Mouse (Mus musculus): ENCODE results near the gene Nrxn1.

Nrxn1 gene

GRCm38 (mm10) chr17:90955221-90955620 is 137.7 kb downstream of the Nrxn1 start:
- no peak for DNase-seq

GRCm38 (mm10) chr17:90934929-90935328 is 157.9 kb downstream of the Nrxn1 start:
- DNase-seq: no peak

- DNase-seq: no peak
Measured at GRCm38 (mm10) chr17:90913320-90913719, 179.6 kb downstream of the Nrxn1 start.

GRCm38 (mm10) chr17:90912746-90913145 is 180.1 kb downstream of the Nrxn1 start:
- no peak for DNase-seq

- no peak for DNase-seq
Measured at GRCm38 (mm10) chr17:90912341-90912740, 180.5 kb downstream of the Nrxn1 start.

- DNase-seq: no peak
Measured at GRCm38 (mm10) chr17:90906118-90907093, 186.5 kb downstream of the Nrxn1 start.

- DNase-seq: no peak
Measured at GRCm38 (mm10) chr17:90905143-90905542, 187.7 kb downstream of the Nrxn1 start.

GRCm38 (mm10) chr17:90892327-90893259 is 200.3 kb downstream of the Nrxn1 start:
- no peak for DNase-seq

GRCm38 (mm10) chr17:90891711-90892110 is 201.2 kb downstream of the Nrxn1 start:
- DNase-seq: no peak

- DNase-seq: no peak
Measured at GRCm38 (mm10) chr17:90857225-90857624, 235.6 kb downstream of the Nrxn1 start.

GRCm38 (mm10) chr17:90843876-90844275 is 249.0 kb downstream of the Nrxn1 start:
- no peak for DNase-seq

GRCm38 (mm10) chr17:90843072-90843611 is 249.7 kb downstream of the Nrxn1 start:
- DNase-seq: no peak

GRCm38 (mm10) chr17:90837022-90837414 is 255.9 kb downstream of the Nrxn1 start:
- DNase-seq: no peak

- DNase-seq: no peak
Measured at GRCm38 (mm10) chr17:90836154-90837021, 256.5 kb downstream of the Nrxn1 start.

GRCm38 (mm10) chr17:90818340-90818739 is 274.5 kb downstream of the Nrxn1 start:
- peak in 1 of 2 experiments; percentile 5 for DNase-seq

- no peak for DNase-seq
Measured at GRCm38 (mm10) chr17:90817898-90818297, 275.0 kb downstream of the Nrxn1 start.

GRCm38 (mm10) chr17:90815306-90815705 is 277.6 kb downstream of the Nrxn1 start:
- DNase-seq: no peak

- DNase-seq: no peak
Measured at GRCm38 (mm10) chr17:90813760-90814159, 279.1 kb downstream of the Nrxn1 start.

GRCm38 (mm10) chr17:90812485-90812884 is 280.4 kb downstream of the Nrxn1 start:
- no peak for DNase-seq

- peak; percentile 71 to 76 for DNase-seq
Measured at GRCm38 (mm10) chr17:90809197-90810163, 283.4 kb downstream of the Nrxn1 start.

GRCm38 (mm10) chr17:90808256-90808655 is 284.6 kb downstream of the Nrxn1 start:
- no peak for DNase-seq
